Mouse (Mus musculus): ENCODE measurements around the gene Retn. TPM values are rescaled to one million over a fixed set of nuclear protein-coding genes. Genes with fewer than 3 reads are reported as not detected.

Gene Retn
- total RNA-seq (2023), result not detected

GRCm38 (mm10) chr8:3655526-3655925, at the start of gene Retn:
Gene Retn, plus strand, starts transcription at chr8:3655770.

GRCm38 (mm10) chr8:3621199-3621970, 34.2 kb upstream of the Retn start, which contains the start of the genes Xab2 and Pet100:
Gene Xab2, minus strand, starts transcription at chr8:3621316.
Gene Pet100, plus strand, starts transcription at chr8:3621548.

DNA sequence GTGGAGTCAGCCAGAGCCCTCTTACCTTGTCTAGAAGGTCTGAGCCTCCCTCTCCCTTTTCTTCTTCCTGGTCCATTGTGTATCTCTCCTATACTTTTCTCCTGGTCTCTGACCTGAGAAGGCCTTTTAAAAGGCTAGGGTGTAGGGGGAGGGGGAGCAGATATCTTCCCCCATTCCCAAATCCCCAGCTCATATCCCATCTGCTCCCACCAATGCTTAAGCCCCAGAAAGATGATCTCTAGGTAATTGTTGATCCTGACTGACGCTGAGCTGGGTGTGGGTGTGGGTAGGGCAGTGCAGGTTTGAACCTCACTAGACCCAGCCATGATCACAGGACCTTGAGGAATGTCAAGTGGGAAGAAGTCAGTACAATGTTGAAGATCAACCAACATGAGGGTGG, 30.1 kb upstream of the Retn start, which contains the start of gene Pcp2:
Gene Pcp2 (minus strand): TSS at position 101 of the 400 bp plus-strand sequence.

GRCm38 (mm10) chr8:3630647-3631477, 24.7 kb upstream of the Retn start, which contains the start of gene Stxbp2:
Gene Stxbp2, plus strand, starts transcription at chr8:3630955.

DNA sequence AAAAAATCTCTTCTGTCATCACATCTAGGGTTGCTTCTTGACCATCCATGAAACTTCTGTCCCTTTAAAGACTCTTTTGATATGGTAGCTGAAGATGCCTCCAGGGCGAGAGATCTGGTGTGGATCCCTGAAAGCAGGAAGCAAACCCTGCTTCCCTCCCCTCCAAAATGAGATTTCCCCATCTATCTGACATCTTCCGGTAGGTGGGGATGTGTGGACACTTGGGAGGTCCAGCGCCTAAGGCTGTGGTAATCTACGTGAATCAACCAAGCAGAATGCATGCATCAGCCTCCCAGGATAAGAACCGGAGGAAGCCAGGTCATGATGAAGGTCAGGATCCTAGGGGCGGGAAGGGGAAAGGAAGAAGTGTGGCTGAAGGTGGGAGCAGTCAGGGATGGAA, 9.9 kb downstream of the Retn start, which contains the start of gene Mcemp1:
Gene Mcemp1 (plus strand): TSS at position 248 of the 400 bp plus-strand sequence.

DNA sequence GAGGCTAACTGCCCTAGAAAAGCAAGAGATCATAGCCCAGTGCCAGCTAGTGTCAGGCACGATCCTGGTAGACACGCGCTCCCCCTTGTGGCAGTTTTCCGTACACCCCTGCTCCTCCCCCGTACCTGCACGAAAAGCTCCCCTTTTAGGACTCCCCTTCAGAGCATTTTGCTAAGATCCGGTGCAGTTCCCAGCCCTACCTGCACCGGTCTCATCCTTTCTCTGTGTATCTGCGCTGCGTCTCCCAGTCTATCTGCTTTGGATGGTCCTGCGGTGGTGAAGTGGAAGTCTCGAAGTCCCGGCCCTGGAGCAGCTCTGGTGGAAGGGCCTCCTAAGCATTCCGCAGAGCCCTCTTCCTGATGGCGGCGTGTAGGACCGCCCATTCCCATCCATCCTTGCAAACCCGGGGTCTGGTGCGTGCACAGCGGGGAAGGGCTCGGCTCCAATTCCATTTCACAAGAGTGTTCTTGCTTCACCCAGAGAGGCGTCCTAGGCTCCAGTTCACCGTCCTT, 16.5 kb downstream of the Retn start, which contains the start of gene Fcor:
Gene Fcor (minus strand): TSS at position 383 of the 512 bp plus-strand sequence.

DNA sequence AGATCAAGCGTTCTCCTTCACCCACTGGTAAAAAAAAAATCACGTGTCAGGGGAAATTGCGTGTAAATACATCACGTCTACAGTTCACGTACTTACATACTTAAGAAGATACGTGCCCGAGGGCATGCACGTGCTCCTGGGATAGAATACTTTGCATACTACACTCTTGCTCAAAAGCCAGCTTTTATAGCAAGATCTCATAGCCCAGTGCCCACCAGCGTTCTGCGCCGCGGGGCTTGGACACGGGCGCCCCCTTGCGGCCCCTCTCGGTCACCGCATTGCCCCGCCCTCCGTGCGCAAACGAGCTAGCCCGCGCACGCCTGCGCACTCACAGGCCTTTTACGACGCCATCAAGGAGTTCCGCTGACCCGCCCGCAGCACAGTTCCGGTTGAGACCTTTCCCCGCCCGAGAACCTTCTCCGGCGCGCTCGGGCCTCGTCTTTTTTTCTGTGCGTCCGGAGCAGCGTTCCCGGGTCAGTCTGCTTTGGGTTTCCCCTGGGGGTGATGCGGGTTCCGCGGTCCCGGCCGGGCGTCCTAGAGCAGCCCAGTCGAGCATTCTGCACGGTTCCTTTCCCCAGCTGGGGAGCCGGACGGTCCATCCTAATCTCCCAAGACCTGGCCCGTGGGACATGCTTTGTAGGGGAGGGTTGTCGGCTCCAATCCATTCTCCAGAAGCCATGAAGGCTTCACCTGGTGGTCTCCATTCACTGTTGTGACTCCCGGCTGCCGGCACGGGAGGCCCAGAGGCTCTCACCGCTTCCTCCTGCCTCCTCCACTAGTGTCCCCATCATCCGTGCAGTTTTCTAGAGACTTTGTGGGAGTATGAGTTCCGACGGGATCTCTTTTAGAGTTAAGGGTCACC, 20.8 kb downstream of the Retn start, which contains the start of gene Trappc5:
Gene Trappc5 (plus strand): TSS at position 169 of the 862 bp plus-strand sequence.

GRCm38 (mm10) chr8:3694121-3694520, 38.6 kb downstream of the Retn start, which contains the start of gene Fcer2a:
Gene Fcer2a, minus strand, starts transcription at chr8:3694175.

Other genes with a start within 250 kb of the Retn start
- gene Pex11g, start 188.1 kb upstream of the Retn start, total RNA-seq (2023), result 0.79 TPM
- 13.0 TPM for gene Tex45, start 184.9 kb upstream of the Retn start, total RNA-seq (2023)
- gene Zfp358, start 162.6 kb upstream of the Retn start, total RNA-seq (2023), result 4.0 TPM
- 68.8 TPM for gene Mcoln1, start 155.3 kb upstream of the Retn start, total RNA-seq (2023)
- 46.8 TPM for gene Pnpla6, start 140.4 kb upstream of the Retn start, total RNA-seq (2023)
- not detected for gene C330021F23Rik, start 87.8 kb upstream of the Retn start, total RNA-seq (2023)
- not detected for gene Camsap3, start 68.5 kb upstream of the Retn start, total RNA-seq (2023)
- gene Xab2, start 34.5 kb upstream of the Retn start, total RNA-seq (2023), result 91.9 TPM
- 32.2 TPM for gene Pet100, start 34.2 kb upstream of the Retn start, total RNA-seq (2023)
- gene Pcp2, start 30.2 kb upstream of the Retn start, total RNA-seq (2023), result not detected
- gene Stxbp2, start 24.8 kb upstream of the Retn start, total RNA-seq (2023), result 186 TPM
- gene Mcemp1, start 10.0 kb downstream of the Retn start, total RNA-seq (2023), result 0.38 TPM
- gene Fcor, start 16.6 kb downstream of the Retn start, total RNA-seq (2023), result not detected
- 14.5 TPM for gene Trappc5, start 20.5 kb downstream of the Retn start, total RNA-seq (2023)
- 42.6 TPM for gene Fcer2a, start 38.4 kb downstream of the Retn start, total RNA-seq (2023)
- gene Clec4g, start 64.9 kb downstream of the Retn start, total RNA-seq (2023), result not detected
- 2.2 TPM for gene Cd209a, start 93.2 kb downstream of the Retn start, total RNA-seq (2023)
- not detected for gene Cd209e, start 198.5 kb downstream of the Retn start, total RNA-seq (2023)
- gene Cd209d, start 222.8 kb downstream of the Retn start, total RNA-seq (2023), result not detected

Data from CD4-positive naive resting alpha-beta T cell, adult 76 days (primary cell).